Mouse (Mus musculus) kidney, adult 18-20 months (tissue): ENCODE measurements around the gene Arrdc5.

Experiments used
- DNase-seq: peaks from one replicate; pipeline ENCODE4 v3.0.0; 2021

Gene Arrdc5

GRCm38 (mm10) chr17:56254695-56255094, 45.4 kb downstream of the Arrdc5 start:
- DNase-seq = no peak

- DNase-seq = peak; percentile 83
Observed at GRCm38 (mm10) chr17:56251136-56251829, 48.8 kb downstream of the Arrdc5 start.

GRCm38 (mm10) chr17:56245608-56246007, 54.5 kb downstream of the Arrdc5 start:
- no peak for DNase-seq
